Mouse (Mus musculus): ENCODE data around the gene Vsig4. TPM values are rescaled to one million over a fixed set of nuclear protein-coding genes. Genes with fewer than 3 reads are reported as not detected.
"Not testable (repeated sequence)": the region's sequence is repeated elsewhere in the genome, so short reads cannot be mapped to it uniquely, and the experiment has no call there.

Vsig4 gene
- polyA plus RNA-seq, 1 experiment: not detected

DNA sequence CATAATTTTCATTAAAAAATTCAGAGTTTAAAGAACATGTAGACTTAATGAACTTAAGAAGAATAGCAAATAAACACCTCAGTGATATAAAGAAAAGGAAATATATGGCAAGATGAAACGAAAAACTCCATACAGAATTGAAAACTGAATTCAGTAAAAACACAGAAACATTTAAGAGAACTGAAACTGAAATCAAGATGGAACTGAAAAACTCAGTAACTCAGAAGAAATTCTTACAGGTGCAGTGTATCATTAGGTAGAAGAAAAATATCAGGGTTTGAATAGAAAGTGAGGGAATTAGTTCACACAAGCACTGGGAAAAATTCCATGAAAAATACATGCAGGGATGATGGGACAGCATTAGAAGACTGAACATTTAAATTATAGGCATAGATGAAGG lies 86.4 kb downstream of the Vsig4 start:
- no peak for TF ChIP-seq POLR2A (IDR thresholded peaks at IDR 0.05; ENCODE audit: borderline replicate concordance, extremely low read depth, low read depth, low read length)
- TF ChIP-seq CTCF (IDR thresholded peaks at IDR 0.05; ENCODE audit: insufficient read depth, low read length): no peak
- DNase-seq: no peak
- H3K4me1 ChIP-seq (ENCODE audit: control insufficient read depth, insufficient read depth, low read length): no peaks in the 10 kb centered on the region
- no peak overlapping the region for H3K4me3 ChIP-seq (replicated peaks; ENCODE audit: extremely low read depth, low read depth, low read length)
- 10% methylated on average over 1 of the region's 1 CpGs for WGBS

GRCm38 (mm10) chrX:96205143-96205542 lies 88.1 kb downstream of the Vsig4 start:
- WGBS: 82% methylated on average over 3 of the region's 3 CpGs
- not testable (repeated sequence) for H3K4me1 ChIP-seq (ENCODE audit: control insufficient read depth, insufficient read depth, low read length); DNase-seq; H3K4me3 ChIP-seq (replicated peaks; ENCODE audit: extremely low read depth, low read depth, low read length)

Other genes starting within 250 kb of the Vsig4 start
- 290 and 370 TPM in 2 replicates for gene Msn, start 197.4 kb downstream of the Vsig4 start, polyA plus RNA-seq (2012; rRNA removed)
- 3.4 and 4.2 TPM in 2 replicates for gene Heph, start 161.9 kb upstream of the Vsig4 start, polyA plus RNA-seq (2012; rRNA removed)
- gene Hsf3, start 162.9 kb upstream of the Vsig4 start, polyA plus RNA-seq (2012; rRNA removed): not detected in 2 replicates